Mouse (Mus musculus): Measurements from ENCODE around the gene Mansc4. TPM values are rescaled to one million over a fixed set of nuclear protein-coding genes. Genes with fewer than 3 reads are reported as not detected.

The Mansc4 gene
- polyA plus RNA-seq, 1 experiment, result not detected

- Histone ChIP-seq H3K4me3 (replicated peaks; ENCODE audit: control insufficient read depth, low read depth, low read length) (no peak overlapping the region), H3K4me1 (ENCODE audit: control insufficient read depth, insufficient read depth, low read length) (no peaks in the 10 kb centered on the region), H3K27ac (ENCODE audit: control insufficient read depth, insufficient read depth, low read depth, low read length, poor library complexity) (no peak overlapping the region)
- 86% methylated on average over 9 of the region's 9 CpGs for whole genome bisulfite sequencing
- TF ChIP-seq CTCF (IDR thresholded peaks at IDR 0.05; ENCODE audit: control insufficient read depth, insufficient read depth, low read length) (no peak), POLR2A (IDR thresholded peaks at IDR 0.05; ENCODE audit: borderline replicate concordance, control insufficient read depth, low read depth, low read length) (no peak)
Observed at GRCm38 (mm10) chr6:147029591-147029990, 57.2 kb downstream of the Mansc4 start.

- Histone ChIP-seq H3K27ac (ENCODE audit: control insufficient read depth, insufficient read depth, low read depth, low read length, poor library complexity) (no peak overlapping the region), H3K4me3 (replicated peaks; ENCODE audit: control insufficient read depth, low read depth, low read length) (no peak overlapping the region), H3K4me1 (ENCODE audit: control insufficient read depth, insufficient read depth, low read length) (no peaks in the 10 kb centered on the region)
- TF ChIP-seq POLR2A (IDR thresholded peaks at IDR 0.05; ENCODE audit: borderline replicate concordance, control insufficient read depth, low read depth, low read length), result no peak
- TF ChIP-seq CTCF (IDR thresholded peaks at IDR 0.05; ENCODE audit: control insufficient read depth, insufficient read depth, low read length), result no peak
- 80% methylated on average over 2 of the region's 2 CpGs for WGBS
Observed at GRCm38 (mm10) chr6:147028396-147028795, 58.4 kb downstream of the Mansc4 start.

Other genes with a start within 250 kb of the Mansc4 start
- not detected in 2 replicates for gene Smco2, start 236.9 kb downstream of the Mansc4 start, polyA plus RNA-seq (2011; ENCODE audit: insufficient read depth, insufficient read length, low replicate concordance, missing spikeins)
- 9.3 and 15.5 TPM in 2 replicates for gene Ppfibp1, start 198.5 kb downstream of the Mansc4 start, polyA plus RNA-seq (2011; ENCODE audit: insufficient read depth, insufficient read length, low replicate concordance, missing spikeins)
- not detected in 2 replicates for gene 1700034J05Rik, start 132.6 kb downstream of the Mansc4 start, polyA plus RNA-seq (2011; ENCODE audit: insufficient read depth, insufficient read length, low replicate concordance, missing spikeins)
- gene Rep15, start 54.4 kb downstream of the Mansc4 start, polyA plus RNA-seq (2011; ENCODE audit: insufficient read depth, insufficient read length, low replicate concordance, missing spikeins), result 0.59 TPM in 1 of 2 replicates, not detected in the other
- gene Mrps35, start 44.3 kb downstream of the Mansc4 start, polyA plus RNA-seq (2011; ENCODE audit: insufficient read depth, insufficient read length, low replicate concordance, missing spikeins), result 32.3 and 41.9 TPM in 2 replicates
- gene Klhl42, start 4.3 kb upstream of the Mansc4 start, polyA plus RNA-seq (2011; ENCODE audit: insufficient read depth, insufficient read length, low replicate concordance, missing spikeins), result 1.3 and 3.9 TPM in 2 replicates
- gene Pthlh, start 177.2 kb upstream of the Mansc4 start, polyA plus RNA-seq (2011; ENCODE audit: insufficient read depth, insufficient read length, low replicate concordance, missing spikeins), result not detected in 2 replicates